Mouse (Mus musculus): ENCODE measurements around the gene Gpr12. TPM values are rescaled to one million over a fixed set of nuclear protein-coding genes. Genes with fewer than 3 reads are reported as not detected.
"Not testable (repeated sequence)": the region's sequence is repeated elsewhere in the genome, so short reads cannot be mapped to it uniquely, and the experiment has no call there.

Gpr12 gene
- not detected for total RNA-seq (2021)

- DNase-seq, result no peak
Observed at GRCm38 (mm10) chr5:146584478-146585306, at the start of gene Gpr12. TSS of gene Gpr12 (minus strand) at chr5:146585239.

- DNase-seq, result no peak
Observed at GRCm38 (mm10) chr5:146631602-146632001, 46.6 kb upstream of the Gpr12 start.

GRCm38 (mm10) chr5:146630961-146631360 is 45.9 kb upstream of the Gpr12 start:
- DNase-seq, result no peak

GRCm38 (mm10) chr5:146629636-146630035 is 44.6 kb upstream of the Gpr12 start:
- peak; percentile 10 for DNase-seq

GRCm38 (mm10) chr5:146628804-146629203 is 43.8 kb upstream of the Gpr12 start:
- DNase-seq, result no peak

GRCm38 (mm10) chr5:146627901-146628300 is 42.9 kb upstream of the Gpr12 start:
- no peak for DNase-seq

- no peak for DNase-seq
Observed at GRCm38 (mm10) chr5:146625635-146626311, 40.7 kb upstream of the Gpr12 start.

GRCm38 (mm10) chr5:146611830-146612229 is 26.8 kb upstream of the Gpr12 start:
- DNase-seq, result no peak

- DNase-seq, result no peak
Observed at GRCm38 (mm10) chr5:146611009-146611408, 26.0 kb upstream of the Gpr12 start.

GRCm38 (mm10) chr5:146609646-146610045 is 24.6 kb upstream of the Gpr12 start:
- DNase-seq, result no peak

- no peak for DNase-seq
Observed at GRCm38 (mm10) chr5:146607816-146608215, 22.8 kb upstream of the Gpr12 start.

GRCm38 (mm10) chr5:146606895-146607294 is 21.9 kb upstream of the Gpr12 start:
- DNase-seq, result no peak

- DNase-seq, result no peak
Observed at GRCm38 (mm10) chr5:146606221-146606620, 21.2 kb upstream of the Gpr12 start.

- no peak for DNase-seq
Observed at GRCm38 (mm10) chr5:146599970-146600369, 14.9 kb upstream of the Gpr12 start.

- DNase-seq, result not testable (repeated sequence)
Observed at GRCm38 (mm10) chr5:146599216-146599615, 14.2 kb upstream of the Gpr12 start.

GRCm38 (mm10) chr5:146598215-146599119 is 13.4 kb upstream of the Gpr12 start:
- no peak for DNase-seq

GRCm38 (mm10) chr5:146597503-146597874 is 12.4 kb upstream of the Gpr12 start:
- DNase-seq, result no peak

- DNase-seq, result no peak
Observed at GRCm38 (mm10) chr5:146596612-146597502, 11.8 kb upstream of the Gpr12 start.

GRCm38 (mm10) chr5:146592580-146592979 is 7.5 kb upstream of the Gpr12 start:
- no peak for DNase-seq

- DNase-seq, result no peak
Observed at GRCm38 (mm10) chr5:146591636-146592035, 6.6 kb upstream of the Gpr12 start.

- no peak for DNase-seq
Observed at GRCm38 (mm10) chr5:146590987-146591386, 5.9 kb upstream of the Gpr12 start.
